Mouse (Mus musculus) layer of hippocampus, postnatal 14 days (tissue): ENCODE measurements around the gene Nsrp1. TPM values are rescaled to one million over a fixed set of nuclear protein-coding genes. Genes with fewer than 3 reads are reported as not detected.

ENCODE experiments used
- DNase-seq, 2 experiments: peaks; one replicate each; pipeline ENCODE4 v3.0.0; 2021 to 2022; ENCODE audit warnings: low spot score in 2 of 2, mixed read lengths in 1 of 2
- total RNA-seq, 2 experiments: library from RNA; stranded (reverse); gene quantifications; 2 replicates each; pipeline ENCODE4 v1.2.3; 2021

The Nsrp1 gene
- total RNA-seq, 2 experiments from 2014 or later: 14.6 to 16.6 TPM

DNA sequence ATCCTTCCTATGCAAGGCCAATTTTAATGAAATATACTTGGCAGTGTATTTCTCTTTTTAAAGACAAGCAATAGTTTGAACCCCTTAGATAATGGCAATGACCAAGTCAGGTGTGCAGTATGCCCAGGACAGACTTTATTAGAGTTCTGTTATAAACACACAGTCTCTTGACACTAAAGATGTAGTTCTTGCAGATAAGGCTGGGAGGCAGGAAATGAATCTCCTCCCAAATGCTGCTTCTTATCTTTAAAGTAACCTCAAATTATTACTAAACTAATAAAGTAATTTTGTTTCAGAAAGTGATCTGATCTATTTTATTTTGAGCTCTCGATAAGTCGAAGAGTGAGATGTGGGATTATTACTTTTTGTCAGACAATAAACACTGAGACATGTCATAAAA is 14.8 kb downstream of the Nsrp1 start:
- no peak for DNase-seq

DNA sequence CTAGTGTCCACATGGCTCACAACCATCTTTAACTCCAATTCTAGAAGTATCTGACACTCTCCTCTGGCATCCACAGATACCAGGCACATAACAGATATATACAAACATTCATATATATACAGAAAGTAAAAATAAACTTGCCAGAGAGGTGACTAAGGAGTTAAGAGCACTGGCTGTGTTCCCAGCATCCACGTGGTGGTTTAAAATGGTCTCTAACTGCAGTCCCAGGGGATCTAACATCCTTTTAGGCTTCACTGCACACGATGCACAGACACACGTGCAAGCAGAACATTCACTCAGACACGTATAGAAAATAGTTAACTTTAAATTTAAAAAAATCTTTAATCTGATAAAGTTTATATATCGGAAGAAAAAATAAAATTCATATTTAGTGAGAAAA is 16.3 kb downstream of the Nsrp1 start:
- no peak for DNase-seq

DNA sequence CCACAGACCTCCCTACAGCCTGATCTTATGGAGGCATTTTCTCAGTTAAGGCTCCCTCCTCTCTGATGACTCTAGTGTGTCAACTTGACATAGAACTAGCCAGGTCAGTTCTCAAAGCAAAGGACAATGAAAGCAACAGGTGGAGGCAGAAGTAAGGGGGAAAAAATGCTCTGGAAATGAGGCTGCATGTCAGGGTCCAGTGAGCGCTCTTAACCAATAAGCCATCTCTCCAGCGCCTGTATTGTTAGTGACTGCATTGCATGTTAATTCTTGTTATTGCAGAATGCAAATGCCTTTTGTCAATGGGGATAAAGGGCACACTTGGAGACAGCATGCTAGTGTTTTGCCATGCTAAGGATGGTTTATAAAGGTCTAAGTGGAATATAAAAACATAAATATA is 35.4 kb downstream of the Nsrp1 start:
- no peak for DNase-seq

DNA sequence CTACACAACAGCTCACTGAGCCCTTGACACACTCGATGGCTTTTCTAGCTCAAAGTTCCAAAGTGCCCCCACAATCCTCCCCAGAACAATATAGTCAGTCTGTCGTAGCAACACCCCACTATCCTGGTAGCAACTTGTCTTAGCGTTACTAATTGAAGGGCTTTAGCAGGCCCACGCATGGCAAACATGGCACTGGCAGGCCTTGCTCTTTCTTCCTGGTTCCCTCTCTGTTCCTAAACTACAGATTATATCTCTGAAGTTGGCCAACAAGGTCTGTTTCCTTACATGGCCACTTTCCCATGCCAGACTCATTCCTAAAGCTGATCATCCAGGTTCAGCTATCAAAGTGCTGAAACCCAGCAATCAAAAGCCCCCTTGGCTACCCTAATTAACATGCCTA is 36.3 kb downstream of the Nsrp1 start:
- no peak for DNase-seq

DNA sequence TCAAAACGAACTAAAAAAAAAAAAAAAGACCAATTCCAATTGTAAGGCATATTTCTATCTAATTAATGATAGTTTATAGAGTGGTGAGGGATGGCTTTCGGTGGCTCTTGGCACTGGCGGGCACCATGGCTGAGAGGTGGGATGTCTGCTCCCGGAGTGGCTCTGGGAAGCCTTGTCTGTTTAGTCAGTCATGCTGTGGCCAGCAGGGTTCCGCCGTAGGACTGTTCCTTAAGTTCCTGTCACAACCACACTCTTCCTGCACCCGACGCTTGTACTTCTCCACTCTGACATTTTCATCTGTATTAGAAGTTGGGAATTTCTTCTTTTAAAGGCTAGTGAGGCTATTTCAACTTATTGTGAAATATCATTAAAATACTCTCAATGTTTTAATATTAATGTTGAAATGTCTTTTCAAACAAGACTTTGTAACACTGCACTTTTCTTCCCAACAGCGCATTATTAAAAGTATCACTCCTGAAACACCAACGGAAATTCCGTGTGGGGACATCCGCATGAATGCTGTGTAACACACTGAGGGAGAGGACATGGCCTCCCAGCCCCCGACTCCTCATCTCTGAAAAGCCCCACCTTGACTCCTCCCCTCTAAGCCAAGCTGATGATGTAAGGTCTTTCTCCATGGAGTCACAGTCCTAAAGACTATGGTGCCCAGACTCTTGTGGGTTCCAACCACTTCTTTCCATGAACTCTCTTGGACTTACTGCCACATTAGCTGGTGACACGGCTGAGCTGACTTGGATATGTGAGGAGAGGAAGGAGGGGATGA is 46.9 kb downstream of the Nsrp1 start:
- DNase-seq: no peak

DNA sequence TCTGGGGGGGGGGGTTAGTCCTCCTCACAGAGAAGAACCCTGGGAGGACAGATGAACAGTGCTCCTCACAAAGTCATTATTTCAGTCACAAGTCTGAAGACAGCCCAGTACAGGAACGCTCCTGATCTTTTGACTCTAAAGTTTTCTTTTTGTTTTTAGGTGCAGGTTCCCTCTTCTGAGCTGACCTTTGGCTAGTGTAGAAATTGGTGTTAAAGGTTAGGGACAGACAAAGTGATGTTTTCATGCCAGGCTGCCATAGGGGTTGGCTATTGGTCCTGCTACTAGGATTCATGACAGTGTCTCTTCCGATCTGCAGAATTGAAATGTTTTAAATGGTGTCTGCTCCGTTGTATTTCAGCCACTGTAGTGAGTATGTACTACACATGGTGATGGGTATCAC is 50.1 kb downstream of the Nsrp1 start:
- DNase-seq: no peak

DNA sequence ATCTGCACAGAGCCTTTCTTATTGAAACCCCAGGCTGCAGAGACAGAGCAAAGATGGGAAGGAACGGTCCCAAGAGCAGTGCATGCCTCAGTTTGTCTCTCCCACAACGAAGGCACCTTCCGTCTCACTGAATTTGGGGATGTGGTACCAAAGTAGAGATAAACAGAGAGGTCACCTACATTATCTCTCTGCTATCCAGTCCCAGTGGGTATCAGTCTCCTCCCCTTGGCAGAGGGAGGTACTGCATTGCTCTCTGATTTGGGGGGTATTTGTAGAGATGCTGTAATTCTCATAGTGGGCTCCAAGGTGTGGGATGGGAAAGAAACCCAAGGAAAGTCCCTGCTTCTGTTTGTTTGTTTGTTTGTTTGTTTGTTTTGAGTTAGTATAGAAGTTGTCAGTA is 51.7 kb downstream of the Nsrp1 start:
- DNase-seq: no peak

DNA sequence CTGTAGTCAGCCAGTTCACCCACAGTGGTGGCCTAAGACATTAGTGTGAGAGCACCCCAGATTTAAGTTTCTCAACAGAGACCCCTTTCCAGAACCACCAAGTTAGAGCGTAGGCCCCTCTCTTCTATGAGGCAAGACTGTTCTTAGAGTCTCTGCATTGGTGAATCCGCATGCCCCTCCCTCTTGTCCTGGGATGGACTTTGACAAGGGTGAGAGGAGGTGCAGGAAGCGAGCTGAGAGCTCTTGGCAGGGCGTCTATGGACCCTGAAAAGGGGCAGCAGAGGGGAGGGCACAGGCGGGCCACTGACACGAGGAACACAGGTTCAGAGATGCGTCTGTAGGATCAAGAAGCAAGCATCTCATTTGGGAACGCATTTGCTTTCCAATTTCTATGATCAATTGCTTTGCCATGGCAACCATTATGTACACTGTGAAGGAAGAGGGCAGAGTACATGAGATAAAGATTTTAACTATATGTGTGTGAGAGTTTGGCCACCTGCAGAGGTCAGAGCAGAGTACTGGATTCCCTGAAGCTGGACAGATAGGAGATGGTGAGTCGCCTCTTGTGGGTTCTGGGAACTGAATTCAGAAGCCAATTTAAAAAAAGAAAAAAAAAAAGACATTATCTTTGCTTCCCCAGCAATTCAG is 56.4 kb downstream of the Nsrp1 start:
- DNase-seq: no peak

DNA sequence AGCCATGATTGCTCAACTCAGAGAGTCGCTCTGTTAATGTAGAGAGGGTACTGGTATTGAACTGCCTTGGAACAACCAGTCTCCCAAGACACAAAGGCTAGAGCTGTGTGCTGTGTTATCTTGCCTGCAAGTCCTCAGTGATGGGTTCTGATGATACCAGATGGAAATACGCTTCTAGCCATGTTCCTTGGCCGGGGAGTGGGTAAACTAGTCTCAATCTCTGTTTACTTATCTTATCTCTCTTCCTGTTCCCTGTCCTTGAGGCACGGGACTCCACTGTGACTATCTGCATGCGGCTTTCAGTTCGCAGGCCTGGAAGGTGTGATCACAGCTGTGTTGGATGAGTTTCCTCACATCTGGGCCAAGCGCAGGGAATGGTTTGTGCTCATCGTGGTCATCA is 58.7 kb downstream of the Nsrp1 start:
- no peak for DNase-seq

DNA sequence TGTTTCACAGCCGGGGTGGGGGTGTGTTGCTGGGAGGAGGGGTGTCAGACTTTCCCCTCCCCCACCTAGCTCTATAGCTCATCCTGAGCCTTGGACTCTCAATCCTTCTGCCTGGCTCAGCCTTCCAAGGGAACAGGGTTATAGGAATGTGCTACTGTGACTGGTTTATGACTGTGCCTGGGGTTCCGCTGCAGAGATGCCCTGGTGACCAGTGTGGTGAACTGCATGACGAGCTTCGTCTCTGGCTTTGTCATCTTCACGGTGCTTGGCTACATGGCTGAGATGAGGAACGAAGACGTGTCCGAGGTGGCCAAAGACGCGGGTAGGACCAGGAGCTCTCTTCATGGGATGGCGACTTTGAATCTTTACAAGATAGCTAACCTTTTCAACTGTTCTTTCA is 60.2 kb downstream of the Nsrp1 start:
- no peak for DNase-seq

DNA sequence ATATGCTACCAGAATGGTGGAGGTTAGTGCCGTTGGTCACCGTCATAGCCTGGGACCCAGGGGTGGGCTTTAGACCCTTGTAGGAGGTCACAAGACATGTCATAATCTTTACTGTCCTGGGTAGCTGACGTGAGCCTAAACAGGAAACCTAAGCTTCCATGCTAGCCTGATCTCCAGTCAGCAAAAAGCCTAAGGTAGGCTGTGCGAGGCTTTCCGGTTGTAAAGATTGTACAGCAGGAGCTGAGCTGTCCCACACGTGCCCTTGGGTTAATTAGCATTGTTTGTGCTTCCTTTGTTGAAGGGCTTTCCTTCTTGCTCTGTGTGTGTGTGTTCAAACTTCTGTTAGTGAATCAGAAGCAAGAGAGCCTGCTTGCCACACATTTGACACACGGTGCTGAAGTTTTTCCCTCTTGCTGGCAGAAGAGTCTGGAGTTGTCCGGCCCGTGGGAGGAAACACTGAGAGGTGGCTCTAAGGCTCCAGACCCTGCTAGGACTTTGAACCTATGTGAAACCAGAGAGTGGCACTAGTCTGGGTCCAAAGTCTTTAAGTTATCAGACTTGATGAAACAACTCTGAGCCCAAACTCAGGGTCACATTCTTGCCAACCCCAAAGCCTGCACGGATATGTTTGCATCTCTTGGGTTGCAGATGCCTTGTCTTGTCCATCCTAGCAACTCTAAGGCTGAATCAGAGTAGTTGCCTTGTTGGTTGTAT is 67.3 kb downstream of the Nsrp1 start:
- no peak for DNase-seq

DNA sequence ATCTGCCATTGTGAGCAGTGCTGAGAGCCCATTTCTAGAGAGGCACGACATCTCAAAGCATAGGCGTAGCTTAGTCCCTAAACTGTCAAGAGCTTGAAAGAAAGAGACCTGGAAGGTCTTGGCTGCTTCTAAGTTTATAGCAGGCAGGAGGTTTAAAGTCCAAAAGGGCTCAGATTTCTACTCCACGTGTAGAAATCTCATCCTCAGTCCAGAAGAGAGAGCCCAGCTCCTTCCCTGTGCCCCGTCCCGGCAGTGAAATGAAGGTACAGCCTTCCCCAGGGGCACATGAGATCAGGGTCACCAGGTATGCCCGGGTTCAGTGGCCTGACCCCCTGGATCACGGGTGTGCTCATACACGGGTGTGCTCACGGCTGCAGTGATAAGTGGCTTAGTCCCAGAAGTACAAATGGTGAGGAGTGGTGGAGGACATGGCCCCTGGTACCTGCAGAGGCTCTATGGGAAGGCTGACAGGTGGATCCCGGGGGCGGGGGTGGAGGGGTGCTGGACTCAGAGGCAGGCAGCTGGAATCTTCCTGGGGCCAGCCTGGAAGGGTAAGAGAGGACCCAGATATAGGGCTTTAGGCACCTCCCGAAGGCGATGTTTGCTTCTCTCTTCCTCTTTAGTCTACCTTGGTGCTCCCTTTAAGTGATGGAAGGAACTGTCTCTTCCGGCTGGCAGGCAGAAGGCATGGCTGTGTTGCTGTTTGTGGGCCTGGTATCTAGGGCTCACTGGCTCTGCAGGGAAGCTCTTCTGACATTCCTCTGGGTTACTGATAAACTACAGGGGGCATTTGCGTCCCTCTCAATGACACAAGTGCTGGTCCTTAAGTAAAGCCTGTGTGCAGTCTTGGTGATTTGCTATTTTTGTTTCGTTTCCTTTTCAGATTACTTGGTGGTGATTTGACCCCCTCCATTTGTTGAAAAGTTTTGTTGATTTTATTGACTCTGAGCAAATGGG is 68.9 kb downstream of the Nsrp1 start:
- no peak for DNase-seq

DNA sequence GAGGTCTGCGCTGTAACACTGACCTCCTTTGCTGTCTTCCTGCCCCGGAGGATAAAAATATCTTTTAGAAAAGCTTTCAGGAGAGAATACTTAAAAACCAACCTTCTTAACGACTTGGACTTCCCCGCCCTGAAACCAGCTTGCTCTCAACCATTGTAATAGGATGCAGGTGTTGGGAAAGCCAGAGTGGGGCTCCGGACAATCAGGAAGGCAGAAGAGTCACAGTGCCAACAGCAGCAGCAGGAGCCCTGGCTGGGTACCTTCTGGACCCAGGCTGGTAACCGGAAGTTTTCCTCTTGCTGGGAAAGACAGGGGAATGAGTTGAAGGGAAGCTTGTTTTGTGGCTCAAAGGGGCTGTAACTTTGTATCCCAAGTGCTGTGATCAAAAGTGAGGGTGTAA is 71.6 kb downstream of the Nsrp1 start:
- no peak for DNase-seq

DNA sequence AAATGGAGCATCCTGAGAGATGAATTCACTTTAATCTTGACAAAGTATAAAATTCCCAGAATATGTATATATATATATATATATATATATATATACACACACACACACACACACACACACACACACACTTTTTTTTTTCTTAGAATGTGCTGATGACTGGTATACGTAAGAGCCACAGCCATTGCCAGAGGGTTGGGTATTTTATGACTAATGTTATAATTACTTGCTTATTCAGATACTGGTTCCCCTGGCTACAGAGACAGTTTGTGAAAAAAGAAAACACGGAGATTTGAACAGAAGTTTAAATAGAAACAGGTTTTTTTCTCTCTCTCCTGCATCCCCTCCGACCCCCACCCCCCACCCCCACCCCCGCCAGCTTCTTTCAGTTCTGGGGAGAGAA is 72.4 kb downstream of the Nsrp1 start:
- DNase-seq: no peak

DNA sequence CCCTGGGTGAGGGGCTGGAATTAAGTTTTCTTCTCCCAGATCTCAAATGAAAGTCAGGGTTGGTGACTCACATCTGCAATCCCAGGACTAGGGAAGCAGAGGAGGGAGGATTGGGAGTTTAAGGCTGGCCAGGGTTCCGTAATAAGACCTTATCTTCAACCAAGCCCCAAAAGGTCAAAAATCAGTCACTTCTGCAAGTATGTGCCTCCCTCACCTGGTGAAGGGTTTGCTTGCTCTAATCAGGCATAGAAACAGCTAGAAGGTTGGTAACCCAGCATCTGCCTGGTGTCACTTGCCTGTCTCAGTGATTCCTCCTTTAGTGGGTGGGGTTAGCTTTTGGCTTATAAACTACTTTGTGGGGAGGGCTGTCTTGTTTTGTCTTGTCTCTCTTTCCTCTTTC is 75.9 kb downstream of the Nsrp1 start:
- no peak for DNase-seq

DNA sequence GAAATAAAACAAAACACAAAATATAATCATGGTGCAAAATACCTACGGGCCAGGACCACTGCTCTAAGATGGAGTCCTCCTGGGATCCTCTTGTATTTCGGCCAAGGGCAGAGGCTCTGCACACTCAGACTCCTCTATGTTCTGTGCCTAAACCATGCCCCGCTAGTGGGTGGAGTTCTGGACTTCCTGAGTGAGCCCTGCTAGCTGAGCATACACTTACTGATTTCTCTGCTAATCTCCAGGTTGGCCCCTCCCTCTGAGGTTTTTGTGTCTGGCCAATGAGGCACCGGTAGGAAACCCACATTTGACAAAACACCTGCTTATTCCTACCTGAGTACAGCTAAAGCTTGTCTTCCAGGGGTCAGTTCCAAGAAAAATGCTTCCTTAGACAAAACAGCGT is 77.5 kb downstream of the Nsrp1 start:
- no peak for DNase-seq

DNA sequence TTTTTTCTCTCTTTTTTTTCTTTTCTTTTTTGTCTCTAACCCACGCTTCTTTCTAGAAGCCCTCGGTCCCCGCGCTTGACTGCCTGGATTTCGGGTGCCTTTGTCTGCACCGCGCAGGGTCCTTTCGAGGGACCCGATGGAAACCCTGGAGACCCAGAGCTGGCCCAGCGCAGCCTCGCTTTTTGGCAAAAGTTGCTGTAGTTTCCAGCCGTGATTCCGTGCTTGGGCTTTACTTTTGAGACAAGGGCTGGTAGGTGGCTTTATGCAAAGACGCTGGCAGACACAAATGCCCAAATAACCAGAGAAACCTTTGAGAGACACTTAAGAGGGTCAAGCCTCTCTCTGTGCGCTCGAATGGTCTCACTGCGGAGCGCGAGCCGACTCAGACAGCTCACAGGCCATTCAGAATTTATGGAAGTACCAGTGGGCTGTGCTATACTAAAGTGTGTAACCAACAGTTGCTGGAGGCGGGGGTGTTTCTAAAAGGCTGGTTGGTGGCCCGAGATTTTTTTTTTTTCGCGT is 79.5 kb downstream of the Nsrp1 start:
- peak in 1 of 2 experiments; percentile 15 for DNase-seq

DNA sequence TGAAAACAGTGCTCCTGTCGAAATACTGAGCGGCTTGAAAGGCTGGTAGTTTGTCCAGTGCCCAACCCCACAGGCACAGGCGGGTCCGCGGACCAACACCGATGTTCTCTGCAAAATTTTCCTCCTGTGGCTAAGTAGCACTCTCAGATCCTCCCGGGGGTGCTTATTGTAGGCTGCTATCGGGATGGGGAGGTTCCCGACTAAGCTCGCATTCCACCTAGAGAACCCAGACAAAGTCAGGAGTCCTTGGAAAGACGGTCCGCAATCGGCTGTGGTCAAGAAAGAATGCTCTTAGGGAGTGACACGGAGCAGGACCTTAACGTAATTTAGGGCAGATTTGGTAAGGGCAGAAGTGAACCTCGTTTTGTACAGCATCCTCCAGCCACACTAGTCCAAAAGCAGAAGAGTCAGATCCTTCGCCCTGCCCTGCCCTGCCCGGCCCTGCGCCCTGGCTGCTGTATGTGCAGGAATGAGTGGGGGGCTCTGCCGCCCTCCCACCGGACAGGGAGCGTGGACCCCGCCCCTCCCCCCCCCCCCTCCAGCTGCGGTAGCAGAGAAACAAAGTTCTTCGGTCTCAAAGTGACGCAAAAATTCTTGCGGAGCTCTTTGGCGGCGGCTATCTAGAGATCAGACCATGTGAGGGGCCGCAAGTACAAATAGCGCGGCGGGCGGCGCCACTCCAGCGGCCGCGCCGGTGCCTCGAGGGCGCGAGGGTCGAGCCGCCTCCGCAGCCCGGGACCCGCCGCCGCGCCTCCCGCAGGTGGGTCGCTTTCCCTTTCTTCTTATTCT is 80.1 kb downstream of the Nsrp1 start, which contains the start of gene Slc6a4:
Slc6a4 (plus strand) TSS at position 688 of the 789 bp plus-strand sequence.
- DNase-seq: no peak

DNA sequence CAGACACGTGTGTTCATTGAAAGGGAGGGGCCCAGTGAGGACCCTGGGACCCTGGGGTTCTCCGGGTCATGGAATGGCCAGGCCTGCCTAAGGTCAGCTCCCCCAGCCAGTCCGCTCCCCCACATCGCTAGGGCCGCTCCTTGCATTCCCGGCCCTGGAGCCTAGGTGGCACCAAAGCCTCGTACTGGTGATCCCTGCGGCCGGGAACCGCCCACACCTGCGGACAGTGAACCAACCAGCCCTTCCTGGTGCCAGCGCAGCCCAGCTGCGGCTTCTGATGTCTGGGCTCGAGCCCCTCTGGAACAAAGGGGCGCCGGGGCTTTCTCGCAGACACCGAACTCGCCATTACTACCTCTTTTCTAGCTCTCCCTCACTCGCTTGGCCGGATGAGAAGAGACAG is 80.9 kb downstream of the Nsrp1 start:
- DNase-seq: peak; percentile 36 to 40
